Mouse (Mus musculus) MEL (cell line): ENCODE measurements at regions not wholly inside any gene's neighbourhood (a gene's known extent, or its start where the extent isn't known, plus 50 kb on each side); places are given as distances from the start of the nearest gene placed in this dataset.
A peak's percentile ranks its signal among the peaks of the same experiment; 100 is the strongest.

Experiments used
- DNase-seq: peaks from one replicate; pipeline ENCODE4 v3.0.0; 2011; ENCODE audit warnings: low read depth, low spot score
- H3K27ac ChIP-seq: 2 replicates; pipeline ENCODE4 v1.5.1; 2012; ENCODE audit warnings: low read depth, mild to moderate bottlenecking, control low read depth, low read length, moderate library complexity; ENCODE audit not compliant: control insufficient read depth
- H3K27me3 ChIP-seq, 2 experiments: fragments of 150-350 bp in 1 of 2; sonication (generic) in 1 of 2; 2 replicates each; pipeline ENCODE4 v1.6.1; 2012; ENCODE audit warnings: low read length in 2 of 2, mild to moderate bottlenecking in 2 of 2, improper control_type of control experiment in 1 of 2, moderate library complexity in 1 of 2; ENCODE audit not compliant: insufficient read depth in 2 of 2, control insufficient read depth in 1 of 2
- H3K36me3 ChIP-seq, 2 experiments: 2 replicates each; pipeline ENCODE4 v1.6.1; 2012 to 2014; ENCODE audit warnings: low read length in 2 of 2, improper control_type of control experiment in 1 of 2, inconsistent platforms in 1 of 2, mild to moderate bottlenecking in 1 of 2; ENCODE audit not compliant: insufficient read depth in 2 of 2, control insufficient read depth in 1 of 2
- H3K4me1 ChIP-seq, 2 experiments: fragments of 150-350 bp in 1 of 2; sonication (generic) in 1 of 2; 2 replicates each; pipeline ENCODE4 v1.6.1; 2012; ENCODE audit warnings: low read length in 2 of 2, improper control_type of control experiment in 1 of 2, mild to moderate bottlenecking in 1 of 2; ENCODE audit not compliant: insufficient read depth in 2 of 2, control insufficient read depth in 1 of 2
- H3K4me3 ChIP-seq, 2 experiments: fragments of 150-350 bp in 1 of 2; sonication (generic) in 1 of 2; 2 replicates each; pipeline ENCODE4 v1.5.1; 2012; ENCODE audit warnings: low read depth in 2 of 2, low read length in 2 of 2, mild to moderate bottlenecking in 2 of 2, moderate library complexity in 2 of 2, control low read depth in 1 of 2, improper control_type of control experiment in 1 of 2; ENCODE audit not compliant: control insufficient read depth in 1 of 2, insufficient read depth in 1 of 2
- H3K79me2 ChIP-seq: 2 replicates; pipeline ENCODE4 v1.6.1; 2012; ENCODE audit warnings: mild to moderate bottlenecking, low read length, moderate library complexity; ENCODE audit not compliant: control insufficient read depth, poor library complexity, insufficient read depth
- H3K9ac ChIP-seq: 2 replicates; pipeline ENCODE4 v1.6.1; 2012; ENCODE audit warnings: low read depth, mild to moderate bottlenecking, control low read depth, low read length, moderate library complexity; ENCODE audit not compliant: control insufficient read depth, poor library complexity, severe bottlenecking
- H3K9me3 ChIP-seq: fragments of 150-350 bp; sonication (generic); replicated peaks from 2 replicates; pipeline ENCODE4 v1.6.1; 2012; ENCODE audit warnings: mild to moderate bottlenecking, low read length, improper control_type of control experiment, moderate library complexity; ENCODE audit not compliant: insufficient read depth
- BHLHE40 ChIP-seq: IDR thresholded peaks from 2 replicates; pipeline ENCODE4 v1.6.1; 2012; ENCODE audit warnings: low read depth, mild to moderate bottlenecking, inconsistent platforms, low read length, improper control_type of control experiment, borderline replicate concordance
- CHD1 ChIP-seq: IDR thresholded peaks from 2 replicates; pipeline ENCODE4 v1.6.1; 2012; ENCODE audit warnings: low read depth, mild to moderate bottlenecking, inconsistent platforms, low read length, improper control_type of control experiment
- CHD2 ChIP-seq: IDR thresholded peaks from 2 replicates; pipeline ENCODE4 v1.6.1; 2011; ENCODE audit warnings: low read length, improper control_type of control experiment
- CTCF ChIP-seq, 3 experiments: IDR thresholded peaks in 2 of 3; conservative IDR thresholded peaks in 1 of 3; 2 replicates each; pipeline ENCODE4 v1.5.1; 2011 to 2012; ENCODE audit warnings: low read length in 3 of 3, low read depth in 2 of 3, mild to moderate bottlenecking in 2 of 3, improper control_type of control experiment in 1 of 3, inconsistent platforms in 1 of 3, mixed read lengths in 1 of 3, moderate library complexity in 1 of 3; ENCODE audit not compliant: control insufficient read depth in 1 of 3, insufficient read depth in 1 of 3, poor library complexity in 1 of 3, severe bottlenecking in 1 of 3
- EP300 ChIP-seq, 2 experiments: IDR thresholded peaks; 2 replicates each; pipeline ENCODE4 v1.6.1; 2011; ENCODE audit warnings: improper control_type of control experiment in 2 of 2, low read length in 2 of 2, low read depth in 1 of 2, mild to moderate bottlenecking in 1 of 2
- GATA1 ChIP-seq: IDR thresholded peaks from 2 replicates; pipeline ENCODE4 v1.6.1; 2011; ENCODE audit warnings: low read depth, low read length, improper control_type of control experiment
- HCFC1 ChIP-seq: IDR thresholded peaks from 2 replicates; pipeline ENCODE4 v1.6.1; 2012; ENCODE audit warnings: low read depth, mild to moderate bottlenecking, inconsistent platforms, low read length, improper control_type of control experiment, moderate library complexity
- MAFK ChIP-seq: IDR thresholded peaks from 2 replicates; pipeline ENCODE4 v1.6.1; 2011; ENCODE audit warnings: low read depth, mild to moderate bottlenecking, low read length, improper control_type of control experiment, borderline replicate concordance
- MAX ChIP-seq: IDR thresholded peaks from 2 replicates; pipeline ENCODE4 v1.6.1; 2011; ENCODE audit warnings: low read length, improper control_type of control experiment
- MEF2A ChIP-seq: IDR thresholded peaks from 2 replicates; pipeline ENCODE4 v1.6.1; 2014; ENCODE audit warnings: low read depth, mild to moderate bottlenecking, inconsistent platforms, low read length, improper control_type of control experiment; ENCODE audit not compliant: poor library complexity, insufficient replicate concordance, severe bottlenecking; ENCODE audit errors: extremely low read depth
- MXI1 ChIP-seq: IDR thresholded peaks from 2 replicates; pipeline ENCODE4 v1.6.1; 2011; ENCODE audit warnings: mild to moderate bottlenecking, low read depth, low read length, improper control_type of control experiment
- MYC ChIP-seq: IDR thresholded peaks from 2 replicates; pipeline ENCODE4 v1.6.1; 2011; ENCODE audit warnings: low read depth, mild to moderate bottlenecking, low read length, improper control_type of control experiment, moderate library complexity
- NRF1 ChIP-seq: IDR thresholded peaks from 2 replicates; pipeline ENCODE4 v1.6.1; 2014; ENCODE audit warnings: low read depth, mild to moderate bottlenecking, inconsistent platforms, low read length, improper control_type of control experiment, moderate library complexity; ENCODE audit not compliant: poor library complexity, insufficient read depth, severe bottlenecking
- RAD21 ChIP-seq: IDR thresholded peaks from 2 replicates; pipeline ENCODE4 v1.6.1; 2011; ENCODE audit warnings: mild to moderate bottlenecking, low read depth, low read length, improper control_type of control experiment
- SIN3A ChIP-seq: IDR thresholded peaks from 2 replicates; pipeline ENCODE4 v1.6.1; 2012; ENCODE audit warnings: low read length, improper control_type of control experiment, inconsistent platforms
- SMC3 ChIP-seq: IDR thresholded peaks from 2 replicates; pipeline ENCODE4 v1.6.1; 2011; ENCODE audit warnings: low read depth, low read length, improper control_type of control experiment
- TBP ChIP-seq: IDR thresholded peaks from 2 replicates; pipeline ENCODE4 v1.8.0; 2011; ENCODE audit warnings: low read depth, low read length, improper control_type of control experiment
- UBTF ChIP-seq: IDR thresholded peaks from 2 replicates; pipeline ENCODE4 v1.6.1; 2012; ENCODE audit warnings: low read depth, mild to moderate bottlenecking, inconsistent platforms, low read length, improper control_type of control experiment, moderate library complexity, borderline replicate concordance; ENCODE audit not compliant: insufficient read depth
- USF2 ChIP-seq, 2 experiments: IDR thresholded peaks; 2 replicates each; pipeline ENCODE4 v1.6.1; 2011 to 2012; ENCODE audit warnings: improper control_type of control experiment in 2 of 2, low read length in 2 of 2, borderline replicate concordance in 1 of 2, inconsistent platforms in 1 of 2, low read depth in 1 of 2, mild to moderate bottlenecking in 1 of 2; ENCODE audit not compliant: insufficient read depth in 1 of 2
- ZC3H11A ChIP-seq: IDR thresholded peaks from 2 replicates; pipeline ENCODE4 v1.6.1; 2012; ENCODE audit warnings: low read depth, mild to moderate bottlenecking, inconsistent platforms, low read length, improper control_type of control experiment
- ZKSCAN1 ChIP-seq: IDR thresholded peaks from 2 replicates; pipeline ENCODE4 v1.6.1; 2012; ENCODE audit warnings: low read depth, mild to moderate bottlenecking, inconsistent platforms, low read length, improper control_type of control experiment, moderate library complexity
- ZNF384 ChIP-seq: IDR thresholded peaks from 2 replicates; pipeline ENCODE4 v1.6.1; 2012; ENCODE audit warnings: low read depth, mild to moderate bottlenecking, inconsistent platforms, low read length, improper control_type of control experiment

GRCm38 (mm10) chr3:82725546-82725945 lies 150.7 kb downstream of the Rbm46 start:
- TF ChIP-seq SMC3 (peak; percentile 54), MEF2A (no peak), MXI1 (no peak), RAD21 (peak; percentile 33), CTCF (IDR thresholded peaks at IDR 0.05 in 2 of 3, conservative IDR thresholded peaks at IDR 0.05 in 1 of 3; ENCODE audit: control insufficient read depth in 1 of 3, insufficient read depth in 1 of 3, low read depth in 2 of 3, low read length in 3 of 3, poor library complexity in 1 of 3, severe bottlenecking in 1 of 3) (peak; percentile 61 to 82 (median 81))
- no peak overlapping the region for H3K27ac ChIP-seq
- H3K79me2 ChIP-seq: no peaks in the 10 kb centered on the region
- no peaks in the 10 kb centered on the region for H3K27me3 ChIP-seq
- H3K4me1 ChIP-seq: no peaks in the 10 kb centered on the region
- no peak overlapping the region for H3K9ac ChIP-seq
- no peak overlapping the region for H3K4me3 ChIP-seq
- no peaks in the 10 kb centered on the region for H3K36me3 ChIP-seq
- DNase-seq: peak; percentile 26
- no peaks in the 10 kb centered on the region for H3K9me3 ChIP-seq

DNA sequence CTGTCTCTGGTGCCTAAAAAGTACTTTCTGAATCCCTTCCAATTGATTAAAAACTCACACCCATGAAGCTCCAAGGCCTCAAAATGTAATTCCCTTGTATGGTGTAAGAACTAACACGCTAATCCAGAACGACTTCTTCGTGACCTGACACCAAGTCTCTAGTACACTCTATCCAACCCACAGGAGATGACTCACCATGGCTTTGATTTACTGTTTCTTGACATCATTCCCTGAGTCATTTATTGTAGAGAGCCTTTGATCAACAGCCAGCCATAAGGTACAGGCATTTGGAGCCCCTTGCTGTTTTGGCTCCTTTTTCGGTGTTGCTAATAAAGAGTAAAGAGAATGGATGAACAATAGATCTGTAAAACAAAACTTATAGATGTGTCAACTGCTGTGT lies 159.7 kb upstream of the Npy2r start:
- TF ChIP-seq EP300 (IDR thresholded peaks at IDR 0.05; ENCODE audit: low read depth in 1 of 2, low read length in 2 of 2): no peak
- no peak for TF ChIP-seq GATA1
- no peak for TF ChIP-seq HCFC1
- TF ChIP-seq MYC: no peak
- no peak for TF ChIP-seq UBTF
- TF ChIP-seq SIN3A: no peak
- no peak for TF ChIP-seq CTCF (IDR thresholded peaks at IDR 0.05 in 2 of 3, conservative IDR thresholded peaks at IDR 0.05 in 1 of 3; ENCODE audit: control insufficient read depth in 1 of 3, insufficient read depth in 1 of 3, low read depth in 2 of 3, low read length in 3 of 3, poor library complexity in 1 of 3, severe bottlenecking in 1 of 3)
- TF ChIP-seq USF2 (IDR thresholded peaks at IDR 0.05; ENCODE audit: borderline replicate concordance in 1 of 2, insufficient read depth in 1 of 2, low read depth in 1 of 2, low read length in 2 of 2): no peak
- no peak for TF ChIP-seq ZKSCAN1
- TF ChIP-seq ZC3H11A: no peak
- TF ChIP-seq BHLHE40: no peak
- no peak for TF ChIP-seq TBP
- TF ChIP-seq NRF1: no peak
- no peak for TF ChIP-seq RAD21
- no peak for TF ChIP-seq CHD2
- TF ChIP-seq ZNF384: no peak
- no peak for TF ChIP-seq MAFK
- no peak for TF ChIP-seq CHD1
- TF ChIP-seq MXI1: no peak
- TF ChIP-seq MAX: no peak

More for the DNA sequence above, 159.7 kb upstream of the Npy2r start:
- no peaks in the 10 kb centered on the region for H3K27me3 ChIP-seq
- H3K36me3 ChIP-seq: no peaks in the 10 kb centered on the region
- no peak overlapping the region for H3K4me3 ChIP-seq
- H3K27ac ChIP-seq: no peak overlapping the region
- H3K79me2 ChIP-seq: no peaks in the 10 kb centered on the region
- no peak for DNase-seq
- H3K9me3 ChIP-seq: no peaks in the 10 kb centered on the region
- no peaks in the 10 kb centered on the region for H3K4me1 ChIP-seq
- H3K9ac ChIP-seq: no peak overlapping the region
